Mouse (Mus musculus): ENCODE measurements at regions not wholly inside any gene's neighbourhood (a gene's known extent, or its start where the extent isn't known, plus 50 kb on each side); places are given as distances from the start of the nearest gene placed in this dataset.

- no peak for DNase-seq (ENCODE audit: low spot score)
Measured at GRCm38 (mm10) chr8:6002612-6003011, 897.5 kb upstream of the Slc10a2 start.

- DNase-seq (ENCODE audit: low spot score): no peak
Measured at GRCm38 (mm10) chr8:5994846-5995245, 889.7 kb upstream of the Slc10a2 start.

- DNase-seq (ENCODE audit: low spot score): no peak
Measured at GRCm38 (mm10) chr8:5965403-5966015, 860.4 kb upstream of the Slc10a2 start.

DNA sequence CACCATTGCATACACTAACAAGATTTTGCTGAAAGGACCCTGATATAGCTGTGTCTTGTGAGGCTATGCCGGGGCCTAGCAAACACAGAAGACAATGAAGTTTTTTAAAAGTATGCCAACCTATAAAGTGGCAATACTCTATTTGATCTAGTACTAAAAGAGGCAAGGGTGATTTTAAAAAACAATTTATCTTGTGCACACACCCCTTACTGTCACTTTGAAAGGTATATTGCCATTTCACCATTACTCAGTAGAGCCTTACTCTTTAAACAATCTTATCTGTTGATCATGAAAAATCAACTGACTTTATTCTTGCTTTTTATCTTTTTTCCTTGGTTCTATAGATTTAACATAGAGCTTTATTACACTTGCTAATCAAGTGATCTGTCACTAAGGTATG is 859.1 kb upstream of the Slc10a2 start:
- DNase-seq (ENCODE audit: low spot score): no peak

DNA sequence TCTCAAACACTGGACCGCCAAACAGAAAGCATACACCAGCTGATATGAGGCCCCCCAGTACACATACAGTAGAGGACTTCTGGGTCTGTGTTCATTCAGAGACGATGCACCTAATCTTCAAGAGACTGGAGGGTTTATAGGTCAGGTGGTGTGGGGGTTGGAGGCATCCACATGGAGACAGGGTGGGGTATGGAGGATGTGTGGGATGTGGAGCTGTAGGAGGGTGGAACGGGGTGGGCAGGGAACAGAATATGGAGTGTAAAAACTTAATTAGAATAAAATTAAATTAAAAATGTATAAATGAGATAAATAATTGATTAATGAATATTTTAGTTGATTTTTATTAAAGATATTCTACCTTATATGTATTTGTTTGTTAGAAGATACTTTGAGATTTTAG is 832.9 kb upstream of the Slc10a2 start:
- no peak for DNase-seq (ENCODE audit: low spot score)

- DNase-seq (ENCODE audit: low spot score): no peak
Measured at GRCm38 (mm10) chr8:5918136-5918535, 813.0 kb upstream of the Slc10a2 start.
